Mouse (Mus musculus): Measurements from ENCODE around the gene Hmbs.
"Not testable (repeated sequence)": the region's sequence is repeated elsewhere in the genome, so short reads cannot be mapped to it uniquely, and the experiment has no call there.

Hmbs gene

DNA sequence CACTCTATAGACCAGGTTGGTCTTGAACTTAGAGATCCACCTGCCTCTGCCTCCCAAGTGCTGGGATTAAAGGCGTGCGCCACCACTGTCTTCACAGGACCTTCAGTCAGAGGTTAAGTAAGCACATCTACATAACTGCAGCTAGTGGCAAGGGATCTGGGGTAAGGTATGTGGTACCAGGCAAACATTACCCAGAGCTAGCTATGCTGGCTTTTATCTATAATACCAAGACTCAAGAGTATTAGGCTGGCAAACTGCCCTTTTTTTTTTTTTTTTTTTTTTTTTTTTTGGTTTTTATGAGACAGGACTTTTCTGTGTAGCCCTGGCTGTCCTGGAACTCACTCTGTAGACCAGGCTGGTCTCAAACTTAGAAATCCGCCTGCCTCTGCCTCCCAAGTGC, 44.0 kb downstream of the Hmbs start:
- intact Hi-C loops (cut with DNase I) = not testable (repeated sequence)

DNA sequence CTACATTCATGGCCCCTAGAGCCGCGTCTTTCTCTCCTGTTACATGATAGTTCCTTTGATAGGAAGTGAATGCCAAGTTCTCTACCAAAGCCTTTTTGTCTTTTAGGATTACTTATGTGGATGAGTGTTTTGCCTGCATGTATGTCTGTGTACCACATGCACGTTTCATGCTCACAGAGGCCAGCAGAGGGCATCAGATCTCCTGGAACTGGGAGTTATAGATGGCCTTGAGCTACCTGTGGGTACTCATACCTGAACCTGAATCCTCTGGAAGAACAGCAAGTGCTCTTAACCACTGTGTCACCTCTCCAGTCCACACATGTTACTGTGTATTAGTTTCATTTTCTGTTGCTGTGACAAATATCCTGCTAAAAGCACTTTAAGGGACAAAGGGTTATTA, 51.5 kb downstream of the Hmbs start:
- intact Hi-C loops (cut with DNase I) = loop anchor here (5.0 kb wide), 1 partner anchor 65 kb away; no protein-coding TSS in a partner anchor

DNA sequence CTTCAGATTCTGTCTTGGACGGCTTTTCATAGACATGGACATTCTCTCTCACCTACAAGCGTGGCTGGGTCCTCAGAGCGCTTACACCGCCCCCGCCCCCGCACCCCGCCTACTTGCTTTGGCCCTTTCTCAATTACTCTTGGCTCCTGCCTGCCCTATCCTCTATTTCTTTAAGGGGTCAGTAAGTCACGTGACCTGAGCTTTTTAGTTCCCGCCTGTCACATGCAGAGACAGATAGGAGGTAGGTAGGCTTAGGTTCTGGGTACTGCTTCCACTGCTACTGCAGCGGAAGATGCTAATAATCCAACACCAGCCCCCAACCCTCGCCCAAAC, 55.1 kb downstream of the Hmbs start:
- intact Hi-C loops (cut with DNase I) = no loop called here

DNA sequence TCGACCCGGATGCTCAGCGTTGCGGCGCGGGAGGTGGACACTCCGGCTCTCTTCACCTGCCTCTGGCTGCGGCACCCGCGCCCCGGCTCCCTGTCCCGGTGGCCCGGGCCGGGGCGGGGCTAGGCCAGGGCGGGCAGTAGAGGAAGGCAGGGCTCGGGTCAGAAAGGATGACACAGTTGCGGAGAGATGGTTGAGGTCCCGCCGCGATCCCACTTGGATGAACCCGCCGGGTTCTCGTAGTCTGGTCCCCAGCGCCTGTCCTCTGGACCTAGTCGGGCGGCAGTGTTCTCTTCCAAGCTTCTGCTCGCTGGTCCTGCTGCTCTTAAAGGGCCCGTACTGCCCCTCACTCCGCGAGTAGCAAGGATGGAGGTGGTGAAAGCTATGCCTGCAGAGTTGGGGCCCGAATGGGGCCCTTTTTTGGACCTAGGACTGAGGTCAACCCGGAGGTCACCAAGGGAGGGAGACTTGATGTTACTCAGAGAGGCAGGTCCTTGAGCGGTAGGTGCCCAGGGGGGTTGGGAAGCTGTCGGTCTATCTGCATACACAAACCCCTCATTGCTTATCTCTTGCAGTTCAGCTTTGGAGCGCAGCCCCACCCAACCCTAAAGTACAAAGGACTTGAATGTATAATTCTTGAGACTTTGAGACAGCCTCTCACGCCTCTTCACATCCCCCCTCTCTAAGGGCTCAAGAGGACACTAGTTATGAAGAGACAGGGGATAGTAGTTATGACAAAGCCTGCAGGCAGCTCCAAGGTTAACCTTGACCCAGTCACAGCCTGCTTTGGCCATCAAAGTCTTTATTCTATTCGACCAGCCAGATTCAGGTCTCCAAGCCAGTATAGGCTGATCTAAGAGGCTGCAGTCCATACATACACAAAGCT, 55.7 kb downstream of the Hmbs start, which contains the start of gene Abcg4:
Abcg4 (minus strand) TSS at position 540 of the 883 bp plus-strand sequence.
- intact Hi-C loops (cut with DNase I) = no loop called here

DNA sequence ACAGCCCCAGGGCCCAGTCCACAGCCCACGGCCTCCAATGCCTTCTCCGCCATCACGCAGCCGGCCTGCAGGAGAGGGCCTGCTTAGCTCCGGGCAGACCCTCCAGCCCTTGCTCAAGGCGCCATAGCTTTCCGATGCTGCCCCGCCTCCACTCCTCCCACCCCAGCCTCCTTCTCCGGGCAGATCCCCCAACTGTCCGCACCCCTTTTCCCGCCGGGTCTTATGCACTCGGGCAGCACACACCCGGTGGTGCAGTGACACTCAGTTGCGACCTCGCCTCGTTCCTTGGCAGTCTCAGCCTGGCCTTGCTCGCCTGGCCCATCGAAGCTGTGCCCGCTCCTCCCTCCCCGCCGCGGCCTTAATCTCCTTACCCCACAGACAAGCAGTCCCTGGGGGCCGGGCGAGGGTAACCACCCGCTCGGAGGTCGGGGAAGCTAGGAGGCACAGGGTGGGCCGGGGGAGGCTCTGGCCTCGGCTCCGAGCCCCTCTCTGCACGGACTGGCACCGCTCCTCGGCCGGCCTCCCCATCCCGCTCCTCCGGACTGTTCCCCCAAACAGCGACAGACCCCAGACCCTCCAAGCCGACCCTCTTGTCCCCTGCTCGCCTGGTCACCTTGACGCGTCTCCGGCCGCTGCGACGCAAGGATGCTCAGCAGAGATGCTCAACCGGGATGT, 56.5 kb downstream of the Hmbs start:
- intact Hi-C loops (cut with DNase I) = no loop called here

DNA sequence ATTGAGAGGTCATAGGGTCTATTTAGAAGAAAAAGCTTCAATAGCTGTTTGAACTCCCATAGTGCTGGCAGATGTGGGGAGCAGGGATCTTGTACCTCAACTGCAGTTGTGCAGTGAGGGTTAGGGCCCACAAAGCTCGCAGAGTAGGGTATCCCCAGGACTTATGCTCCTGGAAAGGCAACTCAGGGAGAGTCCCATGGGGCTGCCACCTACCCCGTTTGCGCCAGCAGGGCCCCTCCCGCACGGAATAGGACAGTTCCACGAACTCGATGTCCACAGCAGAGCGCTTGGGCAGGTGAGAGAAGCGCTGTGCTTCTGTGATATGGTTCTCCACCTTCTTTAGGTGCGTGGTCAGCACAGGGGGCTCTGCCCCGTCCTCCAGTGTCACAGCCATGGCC, 57.0 kb downstream of the Hmbs start:
- intact Hi-C loops (cut with DNase I) = no loop called here

Small RNA genes lying within 50 kb of the gene (microRNA-seq; reads per million reads assigned to microRNA genes)
- gene Gm44335 = 0 to 0.25 reads per million in 2 experiments
